Mouse (Mus musculus): ENCODE results near the gene Gmppa.

Gene Gmppa

DNA sequence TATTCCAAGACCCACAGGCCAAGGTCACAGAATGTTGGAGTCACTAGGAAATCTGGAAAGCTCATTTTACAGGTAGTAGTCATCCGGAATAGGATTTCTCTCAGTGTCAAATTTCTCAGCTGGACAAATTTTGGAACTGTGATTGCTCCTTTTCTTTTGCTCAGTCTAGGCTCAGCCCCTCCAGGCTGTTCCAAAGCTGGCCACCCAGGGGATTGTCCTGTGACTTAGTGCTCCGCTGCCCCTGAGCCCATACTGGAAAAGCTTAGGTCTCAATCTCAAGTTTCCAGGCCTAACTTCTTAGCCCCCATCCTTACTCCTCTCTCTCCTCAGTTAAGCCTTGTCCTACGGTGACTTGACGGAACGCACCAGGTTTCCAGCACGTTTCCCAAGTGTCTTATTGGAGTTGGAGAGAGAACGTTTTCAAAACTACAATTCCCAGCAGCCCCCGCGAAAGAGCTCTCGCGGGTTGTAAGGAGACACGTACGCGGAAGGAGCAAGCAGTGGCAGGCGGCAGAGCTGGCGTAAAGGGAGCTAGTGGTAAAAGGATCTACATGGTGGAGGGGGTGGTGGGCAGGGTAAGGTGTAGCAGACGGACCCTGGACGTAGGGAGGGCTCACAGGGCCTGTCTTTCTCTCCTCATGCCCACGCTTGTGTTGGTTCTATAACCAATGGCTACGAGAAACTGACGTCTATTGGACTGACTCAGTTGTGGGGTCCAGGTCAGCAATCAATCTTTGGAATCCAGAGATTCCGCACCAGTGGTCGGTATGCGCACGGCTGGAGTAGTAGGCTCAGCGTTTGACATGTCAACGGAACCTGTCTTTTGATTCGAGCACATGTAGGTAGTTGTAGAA is at the start of gene Gmppa:
Gmppa (plus strand) TSS at position 456 of the 854 bp plus-strand sequence.
- DNase-seq (ENCODE audit: low spot score in 2 of 2), result peak; percentile 78 to 84

DNA sequence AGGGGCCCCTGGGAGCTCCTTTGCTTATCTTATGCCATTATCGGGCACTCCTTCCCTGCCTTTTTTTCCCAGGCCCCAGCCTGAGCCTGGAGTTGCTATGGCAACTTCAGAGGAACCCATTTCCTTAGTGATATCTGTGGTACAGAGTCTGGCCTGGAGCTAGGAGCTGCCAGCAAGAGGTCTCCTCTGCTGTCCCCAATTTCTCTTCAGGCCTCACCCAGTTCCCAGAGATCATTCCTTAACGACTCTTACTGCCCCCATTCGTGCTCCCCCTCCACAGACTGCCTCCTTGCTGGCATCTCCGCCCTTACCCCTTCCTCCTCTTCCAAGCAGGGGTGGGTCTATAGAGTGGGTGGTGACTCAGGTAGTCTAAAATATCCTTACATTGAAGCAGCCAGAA is 49.6 kb upstream of the Gmppa start:
- DNase-seq (ENCODE audit: low spot score in 2 of 2), result no peak

DNA sequence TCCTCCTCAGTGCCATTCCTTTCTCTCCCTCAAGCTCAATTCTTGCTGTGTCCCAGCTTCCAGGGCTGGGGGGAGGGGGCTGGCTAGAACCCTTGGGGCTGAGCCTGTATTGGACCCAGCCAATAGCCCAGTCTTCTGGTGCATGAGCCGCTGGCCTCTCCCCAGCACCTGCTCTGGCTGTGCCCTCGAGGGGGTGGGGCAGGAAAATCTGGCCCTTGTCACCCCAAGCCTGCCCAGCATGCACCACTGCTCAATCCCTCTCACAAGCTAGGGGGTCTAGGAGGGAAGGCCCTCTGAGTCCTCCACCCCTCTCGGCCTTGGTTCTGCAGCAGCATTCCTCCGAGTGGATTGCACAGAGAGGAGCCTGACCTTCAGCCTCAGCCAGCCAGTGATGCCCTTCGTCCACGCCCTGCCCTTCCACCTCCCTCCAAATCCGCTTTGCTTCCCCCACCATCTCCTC is 48.2 kb upstream of the Gmppa start:
- no peak for DNase-seq (ENCODE audit: low spot score in 2 of 2)

DNA sequence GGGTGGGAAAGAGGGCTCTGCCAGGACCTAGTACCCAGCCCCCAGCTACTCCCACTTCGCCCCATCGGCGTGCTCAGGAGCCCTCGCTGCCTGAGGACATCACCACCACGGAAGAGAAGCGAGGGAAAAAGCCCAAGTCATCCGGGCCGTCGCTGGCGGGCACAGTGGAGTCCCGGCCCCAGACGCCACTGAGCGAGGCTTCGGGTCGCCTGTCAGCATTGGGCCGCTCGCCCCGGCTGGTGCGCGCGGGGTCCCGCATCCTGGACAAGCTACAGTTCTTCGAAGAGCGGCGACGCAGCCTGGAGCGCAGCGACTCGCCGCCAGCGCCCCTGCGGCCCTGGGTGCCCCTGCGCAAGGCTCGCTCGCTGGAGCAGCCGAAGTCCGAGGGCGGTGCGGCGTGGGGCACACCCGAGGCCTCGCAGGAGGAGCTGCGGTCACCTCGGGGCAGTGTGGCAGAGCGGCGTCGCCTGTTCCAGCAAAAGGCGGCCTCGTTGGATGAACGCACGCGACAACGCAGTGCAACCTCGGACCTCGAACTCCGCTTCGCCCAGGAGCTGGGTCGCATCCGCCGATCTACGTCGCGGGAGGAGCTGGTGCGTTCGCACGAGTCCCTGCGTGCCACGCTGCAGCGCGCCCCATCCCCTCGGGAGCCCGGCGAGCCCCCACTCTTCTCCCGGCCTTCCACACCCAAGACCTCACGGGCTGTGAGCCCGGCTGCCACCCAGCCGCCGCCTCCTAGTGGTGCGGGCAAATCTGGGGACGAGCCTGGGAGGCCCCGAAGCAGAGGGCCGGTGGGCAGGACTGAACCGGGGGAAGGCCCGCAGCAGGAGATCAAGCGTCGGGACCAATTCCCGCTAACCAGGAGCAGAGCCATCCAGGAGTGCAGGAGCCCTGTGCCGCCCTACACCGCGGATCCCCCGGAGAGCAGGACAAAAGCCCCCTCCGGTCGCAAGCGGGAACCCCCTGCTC is 47.5 kb upstream of the Gmppa start:
- DNase-seq (ENCODE audit: low spot score in 2 of 2), result peak in 1 of 2 experiments; percentile 1

DNA sequence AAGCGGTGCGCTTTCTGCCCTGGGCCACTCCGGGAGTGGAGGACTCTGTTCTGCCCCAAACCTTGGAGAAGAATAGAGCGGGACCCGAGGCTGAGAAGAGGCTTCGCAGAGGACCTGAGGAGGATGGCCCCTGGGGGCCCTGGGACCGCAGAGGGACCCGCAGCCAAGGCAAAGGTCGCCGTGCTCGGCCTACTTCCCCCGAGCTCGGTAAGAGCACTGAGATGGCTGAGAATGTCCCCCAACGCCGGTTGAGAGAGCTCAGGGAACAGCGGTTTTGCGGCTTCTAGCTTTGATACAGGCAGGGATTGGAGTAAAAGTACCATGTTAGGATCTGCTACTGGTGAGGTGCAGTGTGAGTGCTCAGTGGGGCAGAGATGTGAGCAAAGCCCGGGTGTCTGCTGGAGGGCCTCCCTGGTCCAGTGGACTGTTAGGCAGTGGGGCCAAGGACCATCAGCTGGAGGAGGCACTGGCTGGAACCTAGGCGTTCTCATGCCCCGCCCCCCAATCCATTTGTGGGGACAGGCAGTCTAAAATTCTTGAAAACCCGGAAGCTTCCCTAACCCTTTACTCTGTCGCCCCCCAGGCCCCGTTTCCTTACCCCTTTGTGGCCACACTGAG is 46.7 kb upstream of the Gmppa start:
- no peak for DNase-seq (ENCODE audit: low spot score in 2 of 2)

DNA sequence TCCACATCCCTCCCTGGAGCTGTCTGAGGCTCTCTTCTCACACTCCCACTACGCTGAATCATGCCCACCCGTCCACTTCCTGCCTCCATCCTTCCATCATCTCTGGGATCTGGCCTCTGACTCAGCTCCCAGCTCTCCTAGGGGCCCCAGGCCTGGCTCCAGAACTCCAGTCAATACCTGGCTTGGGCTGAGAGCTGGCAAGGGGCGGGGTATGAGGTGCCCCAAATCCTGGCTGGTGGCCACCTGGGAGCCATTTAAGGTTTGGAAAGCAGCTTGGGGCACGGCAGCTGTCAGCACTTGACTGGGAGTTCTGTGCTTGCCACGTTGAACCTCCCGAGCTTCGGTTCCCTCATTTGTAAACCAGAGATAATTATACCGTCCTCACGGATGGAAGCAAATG is 42.6 kb upstream of the Gmppa start:
- DNase-seq (ENCODE audit: low spot score in 2 of 2), result peak; percentile 67 to 83

DNA sequence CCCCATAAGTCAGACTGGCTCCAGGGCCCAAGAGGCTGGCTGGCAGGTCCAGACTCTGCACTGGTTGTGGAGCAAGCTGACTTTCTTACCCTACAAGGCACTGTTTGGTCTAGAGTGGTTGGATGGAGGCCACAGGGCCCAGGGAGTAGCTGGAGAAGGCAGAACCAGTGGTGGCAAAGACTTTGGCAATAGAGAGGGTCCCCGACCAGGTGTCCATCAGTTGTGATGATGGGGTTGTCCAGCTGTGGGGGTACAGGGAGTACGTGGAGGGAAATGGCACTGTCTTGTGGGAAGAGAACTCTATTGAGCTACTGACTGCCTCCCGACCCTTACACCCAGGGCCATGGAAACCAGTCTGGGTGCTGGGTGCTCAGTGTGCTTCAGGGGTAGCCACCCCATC is 41.9 kb upstream of the Gmppa start:
- no peak for DNase-seq (ENCODE audit: low spot score in 2 of 2)

DNA sequence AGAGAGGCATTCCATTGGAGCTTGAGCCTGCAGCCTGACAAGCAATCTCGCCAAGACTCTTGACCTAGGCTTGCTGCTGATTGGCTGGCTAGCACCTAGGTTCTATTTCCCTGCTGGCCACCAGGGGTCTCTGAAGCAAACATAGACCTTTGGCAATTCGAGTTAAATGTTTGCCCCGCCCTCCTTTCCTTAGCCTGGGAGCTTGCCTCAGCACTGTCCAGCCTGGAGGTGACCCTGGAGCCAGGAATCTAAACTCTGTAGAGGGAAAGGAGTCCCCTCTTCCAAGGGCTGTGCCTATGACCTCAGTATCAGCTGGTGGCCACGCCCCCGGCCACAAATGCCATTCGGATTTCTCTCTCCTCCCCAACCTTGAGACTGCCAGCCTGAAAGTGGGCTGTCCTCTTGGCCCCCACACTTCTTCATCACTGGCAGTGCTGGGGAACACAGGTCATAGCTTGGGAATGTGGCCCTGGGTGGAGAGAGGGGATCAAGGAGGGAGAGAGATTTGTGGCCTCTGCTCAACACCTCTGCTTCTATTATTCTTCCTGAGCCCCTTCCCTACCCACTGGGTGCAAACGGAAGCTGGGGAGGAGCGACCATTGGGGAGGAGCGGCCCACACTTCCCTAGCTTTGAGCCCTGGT is 36.8 kb upstream of the Gmppa start:
- DNase-seq (ENCODE audit: low spot score in 2 of 2), result peak; percentile 86 to 90

DNA sequence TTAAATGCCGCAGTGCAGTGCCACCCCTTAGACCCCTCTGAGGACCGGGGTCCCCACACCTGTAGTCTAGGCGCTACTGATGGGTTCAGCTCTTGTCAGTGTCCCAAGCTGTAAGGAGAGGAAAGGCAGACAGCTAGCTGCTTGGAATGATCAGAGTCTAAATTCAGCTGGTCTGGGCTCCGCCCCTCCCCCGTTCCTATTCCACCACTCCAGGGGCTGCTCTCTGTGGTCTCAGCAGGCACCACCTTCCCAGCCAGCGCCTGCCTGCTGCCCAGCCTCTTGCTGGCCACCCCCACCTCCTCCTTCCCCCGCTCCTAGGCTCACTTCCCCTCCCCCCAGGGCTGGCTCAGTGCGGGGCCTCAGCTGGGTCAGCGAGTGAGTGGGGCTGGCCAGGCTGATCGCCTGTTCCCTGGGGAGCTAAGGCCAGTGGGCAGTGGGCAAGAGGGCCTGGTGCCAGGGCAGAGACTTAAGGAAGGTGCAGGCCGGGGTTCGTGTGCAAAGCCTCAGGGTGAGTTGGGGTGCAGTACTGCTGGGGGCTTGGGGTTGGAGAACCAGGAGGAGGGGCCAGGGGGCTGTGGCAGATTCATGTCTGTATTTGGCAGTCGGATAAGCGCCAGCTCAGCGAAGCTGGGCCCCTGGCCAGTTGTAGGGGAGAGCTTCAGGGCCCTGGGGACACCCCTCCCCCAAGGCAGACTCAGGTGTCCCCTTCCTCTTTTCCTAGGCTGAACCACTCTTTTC is 35.8 kb upstream of the Gmppa start:
- DNase-seq (ENCODE audit: low spot score in 2 of 2), result peak; percentile 76 to 78

DNA sequence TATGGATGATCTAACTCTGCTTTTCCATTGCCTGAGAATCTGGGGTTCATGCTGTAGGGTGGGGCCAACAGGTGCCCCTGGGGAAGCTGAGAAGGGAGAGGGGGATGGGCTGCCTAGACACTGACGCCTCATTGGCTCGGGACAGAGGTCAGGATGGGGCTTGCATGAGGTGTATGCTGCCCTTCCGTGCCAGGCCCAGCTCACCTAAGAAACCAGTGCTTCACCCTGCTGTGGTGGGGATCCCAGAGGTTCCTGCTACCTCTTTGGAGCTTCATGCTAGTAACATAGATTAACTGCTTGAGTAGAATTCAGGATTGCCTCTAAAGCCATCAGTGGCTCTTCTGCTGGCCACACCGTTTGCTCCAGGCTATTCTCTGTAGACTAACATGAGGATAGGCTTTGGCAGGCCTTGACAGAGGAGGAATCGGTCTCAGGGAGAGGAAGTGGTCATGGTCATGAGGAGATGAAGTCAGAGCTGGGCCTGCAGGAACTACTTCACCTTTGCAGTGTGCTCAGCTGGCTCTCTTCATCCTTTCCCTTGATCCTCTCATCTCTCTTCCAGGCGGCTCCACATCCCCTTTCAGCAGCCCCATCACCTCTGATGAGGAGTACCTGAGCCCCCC is 35.1 kb upstream of the Gmppa start:
- no peak for DNase-seq (ENCODE audit: low spot score in 2 of 2)

DNA sequence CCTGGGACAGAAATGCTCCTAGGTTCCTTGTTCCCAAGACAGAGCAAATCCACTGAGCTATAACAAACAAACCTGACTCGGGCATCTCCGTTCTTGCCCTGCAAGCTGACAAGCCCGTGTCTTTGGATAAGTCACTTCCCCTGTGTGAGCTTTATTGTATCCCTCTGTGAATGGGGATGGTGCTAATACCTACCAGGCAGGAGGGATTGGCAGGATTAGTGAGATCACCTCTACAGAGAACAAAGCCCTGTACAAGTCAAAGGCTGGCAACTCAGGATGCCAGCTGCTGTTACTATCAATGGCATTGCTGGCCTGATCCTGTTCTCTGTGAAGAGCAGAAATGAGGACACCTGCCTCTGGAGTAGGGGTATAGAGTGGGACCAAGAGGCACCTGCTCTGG is 30.2 kb upstream of the Gmppa start:
- no peak for DNase-seq (ENCODE audit: low spot score in 2 of 2)

DNA sequence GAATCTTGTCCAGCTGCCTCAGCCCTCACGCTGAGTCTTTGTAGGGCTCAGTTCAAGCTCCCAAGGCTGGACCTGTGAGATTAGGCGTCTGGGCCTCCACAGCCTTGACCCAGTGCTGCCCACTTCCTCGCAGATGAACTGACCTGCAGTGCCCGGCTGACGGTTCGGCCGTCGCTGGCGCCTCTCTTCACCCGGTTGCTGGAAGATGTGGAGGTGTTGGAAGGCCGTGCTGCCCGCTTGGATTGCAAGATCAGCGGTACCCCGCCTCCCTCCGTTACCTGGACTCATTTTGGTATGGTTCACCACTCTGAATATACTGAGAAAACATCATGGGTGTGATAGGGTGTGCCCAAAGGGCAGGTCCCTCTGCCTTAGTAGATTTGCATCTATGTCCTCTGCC is 29.6 kb upstream of the Gmppa start:
- DNase-seq (ENCODE audit: low spot score in 2 of 2), result no peak

DNA sequence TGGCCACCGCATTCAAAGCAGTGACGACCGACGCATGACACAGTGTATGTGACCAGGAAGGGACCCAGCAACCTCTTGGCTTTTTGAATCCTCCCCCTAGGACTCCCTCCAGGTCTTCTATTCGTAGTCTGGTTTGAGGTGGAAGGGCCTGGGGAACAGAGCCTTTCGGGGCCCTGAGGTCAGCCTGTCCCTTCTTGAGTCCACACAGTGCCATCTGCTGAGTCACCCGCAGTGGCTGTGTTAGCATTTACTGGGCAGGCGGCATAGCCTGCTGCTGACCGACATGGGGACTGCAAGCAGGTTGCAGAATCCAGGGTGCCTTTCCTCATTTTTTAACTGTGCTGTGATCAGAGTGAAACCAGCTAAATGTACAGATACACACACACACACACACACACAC is 28.7 kb upstream of the Gmppa start:
- no peak for DNase-seq (ENCODE audit: low spot score in 2 of 2)

DNA sequence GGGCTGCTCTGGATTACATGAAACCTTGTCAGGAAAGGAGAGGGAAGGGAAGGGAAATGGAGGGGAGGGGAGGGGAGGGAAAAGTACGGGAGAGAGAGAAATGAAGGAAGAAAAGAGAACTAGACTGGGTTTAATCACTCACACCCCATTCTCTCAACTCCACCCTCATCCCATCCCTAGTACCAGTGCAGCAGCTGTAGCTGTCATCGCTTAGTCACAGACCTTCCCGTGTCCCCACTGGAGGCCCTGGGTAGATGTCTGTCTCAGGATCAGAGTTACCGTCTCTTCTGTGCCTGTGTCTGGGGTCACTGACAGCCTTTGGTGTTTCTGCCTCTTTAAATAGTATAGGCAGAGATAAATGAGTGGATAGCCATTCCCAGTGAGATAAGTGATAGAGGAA is 27.5 kb upstream of the Gmppa start:
- DNase-seq (ENCODE audit: low spot score in 2 of 2), result no peak

DNA sequence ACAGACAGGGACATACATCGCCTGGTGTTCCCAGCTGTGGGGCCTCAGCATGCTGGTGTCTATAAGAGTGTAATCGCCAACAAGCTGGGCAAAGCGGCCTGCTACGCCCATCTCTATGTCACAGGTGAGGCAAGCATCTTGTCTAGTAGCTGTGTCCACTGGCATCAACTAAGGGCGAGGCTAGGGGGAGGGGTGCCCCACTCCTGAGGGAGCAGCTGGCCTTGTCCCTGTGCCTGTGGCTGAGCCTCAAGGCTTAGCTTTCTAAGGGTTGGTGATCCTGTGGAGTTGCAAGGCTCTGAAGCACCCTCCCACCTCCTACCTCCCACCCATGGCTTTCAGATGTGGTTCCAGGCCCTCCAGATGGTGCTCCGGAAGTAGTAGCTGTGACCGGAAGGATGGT is 25.8 kb upstream of the Gmppa start:
- DNase-seq (ENCODE audit: low spot score in 2 of 2), result no peak

DNA sequence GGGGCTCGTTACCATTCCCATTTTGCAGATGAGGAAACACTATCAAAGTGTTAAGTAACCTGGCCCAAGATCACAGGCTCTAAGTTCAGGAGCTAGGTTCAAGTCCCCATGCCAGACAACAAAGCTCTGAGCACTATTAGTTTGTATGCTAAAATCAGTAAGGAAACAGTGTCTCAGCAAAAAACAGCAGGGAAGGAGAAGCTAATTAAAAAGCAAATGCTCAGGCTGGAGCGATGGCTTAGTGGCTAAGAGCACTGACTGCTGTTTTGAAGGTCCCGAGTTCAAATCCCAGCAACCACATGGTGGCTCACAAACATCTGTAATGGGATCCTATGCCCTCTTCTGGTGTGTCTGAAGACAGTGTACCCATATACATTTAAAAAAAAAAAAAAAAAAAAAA is 23.5 kb upstream of the Gmppa start:
- DNase-seq (ENCODE audit: low spot score in 2 of 2), result no peak

DNA sequence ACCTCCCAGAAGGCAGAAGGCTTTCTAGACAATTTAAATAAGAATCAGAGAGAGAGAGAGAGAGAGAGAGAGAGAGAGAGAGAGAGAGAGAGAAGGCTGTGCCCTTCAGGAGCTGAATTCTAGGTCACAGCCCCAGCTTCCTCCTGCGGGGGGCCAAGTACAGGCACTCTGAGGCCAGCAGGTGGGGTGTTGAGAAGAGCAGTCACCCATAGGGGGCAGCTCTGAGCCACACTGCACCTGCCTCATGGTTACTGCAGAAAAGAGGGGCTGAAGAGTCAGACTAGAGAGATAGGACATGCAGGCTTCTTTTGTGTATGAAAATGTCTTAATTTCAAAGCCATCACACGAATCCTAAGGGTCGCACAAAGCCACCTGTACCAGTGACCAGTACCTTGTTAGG is 22.0 kb upstream of the Gmppa start:
- DNase-seq (ENCODE audit: low spot score in 2 of 2), result no peak

DNA sequence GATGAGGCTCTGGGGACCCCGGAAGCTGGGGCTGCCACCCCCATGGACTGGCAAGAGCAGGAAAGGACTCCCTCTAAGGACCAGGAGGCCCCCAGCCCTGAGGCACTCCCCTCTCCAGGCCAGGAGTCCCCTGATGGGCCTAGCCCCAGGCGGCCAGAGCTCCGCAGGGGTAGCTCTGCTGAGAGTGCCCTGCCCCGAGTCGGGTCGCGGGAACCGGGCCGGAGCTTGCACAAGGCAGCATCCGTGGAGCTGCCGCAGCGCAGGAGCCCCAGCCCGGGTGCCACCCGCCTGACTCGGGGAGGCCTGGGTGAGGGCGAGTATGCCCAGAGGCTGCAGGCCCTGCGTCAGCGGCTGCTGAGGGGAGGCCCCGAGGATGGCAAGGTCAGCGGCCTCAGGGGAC is 13.9 kb upstream of the Gmppa start:
- no peak for DNase-seq (ENCODE audit: low spot score in 2 of 2)

DNA sequence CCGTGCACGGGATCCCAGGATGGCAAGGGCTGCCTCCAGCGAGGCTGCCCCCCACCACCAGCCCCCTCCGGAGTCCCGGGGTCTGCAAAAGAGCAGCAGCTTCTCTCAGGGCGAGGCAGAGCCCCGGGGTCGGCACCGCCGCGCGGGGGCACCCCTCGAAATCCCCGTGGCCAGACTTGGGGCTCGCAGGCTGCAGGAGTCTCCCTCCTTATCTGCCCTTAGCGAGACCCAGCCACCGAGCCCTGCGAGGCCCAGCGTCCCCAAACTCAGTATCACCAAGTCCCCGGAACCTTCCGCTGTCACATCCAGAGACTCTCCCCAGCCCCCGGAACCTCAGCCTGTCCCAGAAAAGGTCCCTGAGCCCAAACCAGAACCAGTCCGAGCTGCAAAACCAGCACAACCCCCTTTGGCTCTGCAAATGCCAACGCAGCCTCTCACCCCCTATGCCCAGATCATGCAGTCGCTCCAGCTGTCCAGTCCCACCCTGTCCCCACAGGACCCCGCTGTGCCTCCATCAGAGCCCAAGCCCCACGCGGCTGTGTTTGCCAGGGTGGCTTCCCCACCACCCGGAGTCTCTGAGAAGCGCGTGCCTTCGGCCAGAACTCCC is 13.4 kb upstream of the Gmppa start:
- no peak for DNase-seq (ENCODE audit: low spot score in 2 of 2)

DNA sequence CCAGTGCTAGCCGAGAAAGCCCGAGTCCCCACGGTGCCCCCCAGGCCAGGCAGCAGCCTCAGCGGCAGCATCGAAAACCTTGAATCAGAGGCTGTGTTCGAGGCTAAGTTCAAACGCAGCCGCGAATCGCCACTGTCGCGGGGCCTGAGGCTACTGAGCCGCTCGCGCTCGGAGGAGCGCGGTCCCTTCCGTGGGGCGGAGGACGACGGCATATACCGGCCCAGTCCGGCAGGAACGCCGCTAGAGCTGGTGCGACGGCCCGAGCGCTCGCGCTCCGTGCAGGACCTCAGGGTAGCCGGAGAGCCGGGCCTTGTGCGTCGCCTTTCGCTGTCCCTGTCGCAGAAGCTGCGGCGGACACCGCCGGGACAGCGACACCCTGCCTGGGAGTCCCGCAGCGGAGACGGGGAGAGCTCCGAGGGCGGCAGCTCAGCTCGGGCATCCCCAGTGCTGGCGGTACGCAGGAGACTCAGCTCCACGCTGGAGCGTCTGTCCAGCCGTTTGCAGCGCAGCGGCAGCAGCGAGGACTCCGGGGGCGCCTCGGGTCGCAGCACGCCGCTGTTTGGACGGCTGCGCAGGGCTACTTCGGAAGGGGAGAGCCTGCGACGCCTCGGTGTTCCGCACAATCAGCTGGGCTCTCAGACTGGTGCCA is 12.8 kb upstream of the Gmppa start:
- no peak for DNase-seq (ENCODE audit: low spot score in 2 of 2)

Measured in heart, adult 9 months (tissue).